Mouse (Mus musculus): ENCODE results near the gene Apom. TPM values are rescaled to one million over a fixed set of nuclear protein-coding genes. Genes with fewer than 3 reads are reported as not detected.

The Apom gene
- polyA plus RNA-seq, 1 experiment from 2014 or later: 0.15 TPM

- in situ Hi-C loops (cut with MboI; ENCODE audit: low pct_unique_long_range_greater_than_20kb): no loop called here
- ChIA-PET POLR2A (interaction anchor here (1.0 kb wide), 1 partner anchor 14 kb away, joined by 4 read pairs; no protein-coding TSS in a partner anchor), CTCF (interaction anchor here (0.9 to 1.5 kb wide), 2 partner anchors 97 to 156 kb away, joined by 3 read pairs; no protein-coding TSS in a partner anchor)
- no peak for TF ChIP-seq CTCF (IDR thresholded peaks at IDR 0.05)
- no peaks in the 10 kb centered on the region for H3K27me3 ChIP-seq
- DNase-seq (ENCODE audit: low read depth, low spot score) (no peak), ATAC-seq (no peak)
Observed at GRCm38 (mm10) chr17:35104079-35104478, 27.8 kb downstream of the Apom start.

GRCm38 (mm10) chr17:35103221-35103690 lies 28.6 kb downstream of the Apom start:
- POLR2A ChIA-PET: interaction anchor here (0.6 kb wide), 1 partner anchor 9 kb away, joined by 4 read pairs; no protein-coding TSS in a partner anchor
- CTCF ChIA-PET: no interaction called here
- in situ Hi-C loops (cut with MboI; ENCODE audit: low pct_unique_long_range_greater_than_20kb): no loop called here
- ATAC-seq (no peak), DNase-seq (ENCODE audit: low read depth, low spot score) (no peak)
- no peak for TF ChIP-seq CTCF (IDR thresholded peaks at IDR 0.05)
- no peaks in the 10 kb centered on the region for H3K27me3 ChIP-seq

DNA sequence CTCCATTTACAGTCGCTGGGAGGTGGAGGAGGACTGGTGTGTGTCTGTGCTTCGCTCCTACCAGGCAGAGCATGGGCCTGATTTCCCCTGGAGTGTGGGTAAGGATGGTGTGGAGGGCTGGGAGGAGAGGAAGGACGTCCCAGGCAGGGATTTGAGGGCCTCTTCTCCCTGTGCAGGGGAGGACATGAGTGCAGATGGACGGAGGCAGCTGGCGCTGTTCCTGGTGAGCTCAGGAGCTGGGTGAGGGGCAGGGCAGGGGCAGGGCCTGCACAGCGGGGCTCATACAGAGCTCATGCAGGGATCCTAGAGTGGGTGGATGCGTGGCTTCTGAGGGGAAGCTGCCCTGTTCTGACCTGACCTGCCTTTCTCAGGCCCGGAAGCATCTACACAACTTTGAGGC lies 29.6 kb downstream of the Apom start:
- DNase-seq (ENCODE audit: low read depth, low spot score) (no peak), ATAC-seq (no peak)
- CTCF ChIA-PET: no interaction called here
- no peaks in the 10 kb centered on the region for H3K27me3 ChIP-seq
- POLR2A ChIA-PET: interaction anchor here (0.8 kb wide), 1 partner anchor 151 kb away, joined by 3 read pairs; no protein-coding TSS in a partner anchor
- in situ Hi-C loops (cut with MboI; ENCODE audit: low pct_unique_long_range_greater_than_20kb): no loop called here
- no peak for TF ChIP-seq CTCF (IDR thresholded peaks at IDR 0.05)

DNA sequence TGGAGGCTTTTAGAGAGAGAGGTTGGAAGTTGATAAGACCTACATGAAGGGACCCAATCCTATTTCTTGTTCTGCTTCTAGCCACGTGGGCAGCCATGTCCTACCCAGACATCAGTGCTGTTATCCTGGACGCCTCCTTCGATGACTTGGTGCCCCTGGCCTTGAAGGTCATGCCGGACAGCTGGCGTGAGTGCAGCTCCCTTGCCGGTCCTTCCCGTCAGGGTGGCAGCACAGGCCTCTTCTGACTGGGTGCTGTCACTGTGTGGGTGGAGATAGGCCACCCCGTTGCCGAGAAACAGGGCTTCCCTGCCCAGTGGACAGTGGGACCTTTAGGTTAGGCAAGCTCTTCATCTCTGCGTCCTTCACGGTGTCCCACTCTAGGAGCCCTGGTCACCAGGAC lies 30.7 kb downstream of the Apom start:
- ChIA-PET CTCF (no interaction called here), POLR2A (interaction anchor here (0.8 kb wide), 1 partner anchor 99 kb away, joined by 3 read pairs; no protein-coding TSS in a partner anchor)
- H3K27me3 ChIP-seq: no peaks in the 10 kb centered on the region
- DNase-seq (ENCODE audit: low read depth, low spot score) (no peak), ATAC-seq (no peak)
- in situ Hi-C loops (cut with MboI; ENCODE audit: low pct_unique_long_range_greater_than_20kb): no loop called here
- TF ChIP-seq CTCF (IDR thresholded peaks at IDR 0.05): no peak

- in situ Hi-C loops (cut with MboI; ENCODE audit: low pct_unique_long_range_greater_than_20kb): no loop called here
- no peak for ATAC-seq
- ChIA-PET POLR2A (no interaction called here), CTCF (no interaction called here)
- no peak for TF ChIP-seq CTCF (IDR thresholded peaks at IDR 0.05)
- no peak for DNase-seq (ENCODE audit: low read depth, low spot score)
- no peaks in the 10 kb centered on the region for H3K27me3 ChIP-seq
Observed at GRCm38 (mm10) chr17:35100196-35100765, 31.6 kb downstream of the Apom start.

GRCm38 (mm10) chr17:35097164-35097655 lies 34.6 kb downstream of the Apom start:
- in situ Hi-C loops (cut with MboI; ENCODE audit: low pct_unique_long_range_greater_than_20kb): no loop called here
- DNase-seq (ENCODE audit: low read depth, low spot score) (no peak), ATAC-seq (no peak)
- H3K27me3 ChIP-seq: no peaks in the 10 kb centered on the region
- POLR2A ChIA-PET: interaction anchor here (1.1 kb wide), 1 partner anchor 19 kb away, joined by 4 read pairs; no protein-coding TSS in a partner anchor
- CTCF ChIA-PET: interaction anchor here (0.7 kb wide), 1 partner anchor 75 kb away, joined by 3 read pairs; no protein-coding TSS in a partner anchor
- no peak for TF ChIP-seq CTCF (IDR thresholded peaks at IDR 0.05)

- ChIA-PET POLR2A (no interaction called here), CTCF (interaction anchor here (1.1 kb wide), 1 partner anchor 9 kb away, joined by 4 read pairs; no protein-coding TSS in a partner anchor)
- no peak for TF ChIP-seq CTCF (IDR thresholded peaks at IDR 0.05)
- ATAC-seq: no peak
- in situ Hi-C loops (cut with MboI; ENCODE audit: low pct_unique_long_range_greater_than_20kb): no loop called here
- no peak for DNase-seq (ENCODE audit: low read depth, low spot score)
- H3K27me3 ChIP-seq: no peaks in the 10 kb centered on the region
Observed at GRCm38 (mm10) chr17:35096597-35096996, 35.3 kb downstream of the Apom start.

DNA sequence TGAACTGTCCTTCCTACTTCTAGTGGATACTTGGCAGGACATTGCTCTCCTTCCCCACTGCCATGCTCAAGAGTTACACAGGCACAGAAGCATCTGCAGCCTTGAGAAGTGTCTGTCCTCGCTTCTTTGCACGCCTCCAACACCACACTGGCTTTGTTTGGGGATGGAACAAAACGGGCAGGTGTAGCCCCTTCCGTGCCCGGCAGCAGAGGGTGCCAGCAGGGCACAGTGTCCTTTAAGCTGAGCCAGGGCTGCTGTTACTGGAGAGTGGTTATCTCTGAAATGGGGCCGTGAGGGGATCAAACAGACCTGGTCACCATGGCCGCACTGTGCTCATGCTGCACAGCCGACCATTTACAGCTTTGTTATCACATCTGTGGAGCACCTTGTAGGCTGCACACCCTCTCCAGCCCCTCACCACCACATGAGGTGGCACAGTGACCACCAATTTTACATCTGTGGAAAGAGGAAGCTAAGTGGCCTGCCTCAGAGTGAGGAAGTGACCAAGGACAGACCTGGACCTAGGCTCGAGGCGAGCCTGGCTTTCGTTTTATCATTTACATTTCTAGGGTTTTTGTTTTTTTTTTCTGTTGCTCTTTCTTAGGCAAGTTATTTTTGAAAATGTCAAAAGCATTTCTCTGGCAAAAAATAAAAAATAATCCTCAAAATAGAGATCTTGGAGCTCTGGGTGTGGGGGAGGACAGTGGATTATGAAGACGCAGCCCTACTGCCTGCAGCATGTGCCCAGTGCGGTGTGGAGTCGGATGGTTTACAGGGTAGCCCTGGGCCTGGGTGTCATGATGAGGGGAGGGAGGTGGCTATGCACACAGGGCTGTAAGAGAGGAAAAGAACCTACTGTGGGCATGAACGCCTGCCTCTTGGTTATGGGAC lies 37.1 kb downstream of the Apom start:
- in situ Hi-C loops (cut with MboI; ENCODE audit: low pct_unique_long_range_greater_than_20kb): no loop called here
- no peak for TF ChIP-seq CTCF (IDR thresholded peaks at IDR 0.05)
- POLR2A ChIA-PET: interaction anchor here (0.5 to 1.0 kb wide), 2 partner anchors 31 to 69 kb away, joined by 3 read pairs; partner anchors contain the start of gene D17H6S53E

DNA sequence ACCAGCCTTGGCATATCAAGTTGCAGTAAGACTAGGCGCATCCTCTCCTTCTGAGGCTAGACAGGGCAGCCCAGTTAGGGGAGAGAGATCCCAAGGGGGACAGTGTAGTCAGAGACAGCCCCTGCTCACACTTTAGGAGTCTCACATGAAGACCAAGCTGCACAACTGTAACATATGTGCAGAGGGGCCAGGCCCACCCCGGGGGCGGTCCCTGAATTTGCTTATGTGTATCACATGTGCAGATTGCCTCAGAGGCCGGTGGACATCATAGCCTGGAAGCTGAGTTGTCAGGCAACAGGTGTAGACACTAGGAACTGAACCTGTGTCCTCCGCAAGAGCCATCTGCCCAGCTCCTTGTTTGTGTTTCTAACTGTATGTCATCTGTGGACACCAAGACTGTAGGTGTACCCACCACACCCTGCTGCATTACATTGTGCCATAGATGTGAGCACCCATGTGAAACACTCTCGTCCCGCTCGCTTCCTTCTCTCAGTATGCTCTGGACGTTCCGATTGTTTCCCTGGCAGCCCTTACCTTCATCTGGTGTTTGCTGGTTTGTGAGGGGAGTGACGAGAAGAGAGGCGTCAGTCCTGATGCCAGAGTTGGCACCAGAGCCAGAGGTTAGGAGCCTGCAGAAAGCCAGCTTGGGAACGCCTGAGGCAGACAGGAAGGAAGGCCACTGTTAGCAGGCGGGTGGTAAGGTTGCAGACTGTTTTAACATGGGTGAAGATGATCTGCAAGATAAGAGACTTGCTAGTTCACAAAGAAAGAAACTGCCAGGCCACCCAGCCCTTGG lies 39.2 kb downstream of the Apom start:
- TF ChIP-seq CTCF (IDR thresholded peaks at IDR 0.05): no peak
- ChIA-PET POLR2A (no interaction called here), CTCF (no interaction called here)
- in situ Hi-C loops (cut with MboI; ENCODE audit: low pct_unique_long_range_greater_than_20kb): no loop called here
- H3K27me3 ChIP-seq: no peaks in the 10 kb centered on the region
- no peak for DNase-seq (ENCODE audit: low read depth, low spot score)
- no peak for ATAC-seq

More for the DNA sequence above, 37.1 kb downstream of the Apom start:
- no peaks in the 10 kb centered on the region for H3K27me3 ChIP-seq
- DNase-seq (ENCODE audit: low read depth, low spot score) (no peak), ATAC-seq (no peak)
- CTCF ChIA-PET: interaction anchor here (1.3 kb wide), 1 partner anchor 27 kb away, joined by 3 read pairs; the partner anchor contains the start of genes Csnk2b and Gpank1
